Mouse (Mus musculus) embryo, embryonic 11.5 days (tissue): ENCODE measurements at regions not wholly inside any gene's neighbourhood (a gene's known extent, or its start where the extent isn't known, plus 50 kb on each side); places are given as distances from the start of the nearest gene placed in this dataset.

Source experiments
- DNase-seq: peaks from one replicate; pipeline ENCODE4 v3.0.0-alpha.2; 2012; ENCODE audit warnings: low read depth, low spot score

- peak; percentile 56 for DNase-seq
Measured at GRCm38 (mm10) chr13:25562746-25563145, 292.4 kb upstream of the Nrsn1 start.

- DNase-seq: no peak
Measured at GRCm38 (mm10) chr13:25560339-25560738, 290.0 kb upstream of the Nrsn1 start.

GRCm38 (mm10) chr13:25554962-25555361 lies 284.7 kb upstream of the Nrsn1 start:
- no peak for DNase-seq

GRCm38 (mm10) chr13:25548551-25548950 lies 278.2 kb upstream of the Nrsn1 start:
- DNase-seq: no peak

DNA sequence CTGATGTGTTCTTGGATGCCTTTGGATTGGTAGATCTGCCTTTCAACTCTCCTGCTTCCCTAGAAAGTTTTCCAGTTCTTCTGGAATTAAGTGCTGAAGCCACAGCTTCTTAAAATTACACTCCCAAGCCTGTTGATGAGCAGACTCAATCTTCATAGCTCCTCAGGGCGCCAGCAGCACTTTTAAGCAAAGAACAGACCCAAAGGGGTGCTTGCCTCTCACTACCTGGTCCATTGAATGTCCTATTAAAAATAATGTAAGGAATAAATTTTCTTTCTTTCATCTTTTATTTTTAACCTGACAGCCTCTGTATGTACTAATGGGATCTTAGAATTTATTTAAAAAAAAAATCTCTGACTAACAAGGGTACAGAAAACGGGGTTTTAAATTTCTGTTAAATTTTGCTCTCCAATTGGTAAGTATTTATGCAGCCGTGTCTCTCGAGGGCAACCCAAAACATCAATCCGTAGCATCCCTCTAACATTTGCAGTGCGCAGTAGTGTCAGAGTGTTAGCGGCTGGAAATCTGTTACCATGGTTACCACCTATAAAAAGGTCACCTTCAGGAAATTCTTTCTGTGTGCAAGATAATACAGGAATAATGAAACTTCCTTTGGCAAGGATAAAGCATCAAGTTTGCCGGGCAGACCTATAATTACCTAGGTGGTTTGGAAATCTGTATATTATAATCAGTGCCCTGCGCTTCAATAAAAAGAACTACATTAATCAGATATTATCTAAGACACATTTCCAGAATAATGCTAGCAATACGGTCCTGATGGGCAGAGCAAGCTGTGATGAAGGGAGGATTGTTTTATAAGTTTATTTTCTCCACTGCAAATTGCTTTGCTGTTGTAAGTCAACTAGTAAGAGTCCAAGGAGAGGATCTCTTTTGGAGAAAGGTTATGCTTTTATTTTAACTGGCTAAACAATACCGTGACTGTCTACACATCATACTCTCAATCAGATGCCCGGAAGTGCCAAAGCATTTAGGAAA lies 277.1 kb upstream of the Nrsn1 start:
- no peak for DNase-seq

DNA sequence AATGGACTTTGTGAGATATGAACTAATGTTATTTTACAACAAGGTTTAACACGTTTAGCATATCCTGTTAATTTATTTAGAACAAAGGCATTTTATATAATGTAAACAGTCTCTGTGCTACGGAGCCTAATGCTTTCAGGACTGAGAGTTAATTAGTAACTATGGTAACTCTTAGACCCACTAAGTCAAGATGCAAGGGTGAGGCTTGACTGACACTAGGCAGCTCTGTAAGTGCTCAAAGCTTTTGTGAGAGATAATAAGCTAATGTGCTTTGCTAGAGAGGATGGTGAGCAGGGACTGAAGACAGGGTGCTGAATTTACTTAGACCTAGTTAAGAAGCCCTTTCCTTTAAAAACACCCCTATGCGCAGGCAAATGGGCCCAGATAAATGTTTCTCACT lies 253.8 kb upstream of the Nrsn1 start:
- no peak for DNase-seq

DNA sequence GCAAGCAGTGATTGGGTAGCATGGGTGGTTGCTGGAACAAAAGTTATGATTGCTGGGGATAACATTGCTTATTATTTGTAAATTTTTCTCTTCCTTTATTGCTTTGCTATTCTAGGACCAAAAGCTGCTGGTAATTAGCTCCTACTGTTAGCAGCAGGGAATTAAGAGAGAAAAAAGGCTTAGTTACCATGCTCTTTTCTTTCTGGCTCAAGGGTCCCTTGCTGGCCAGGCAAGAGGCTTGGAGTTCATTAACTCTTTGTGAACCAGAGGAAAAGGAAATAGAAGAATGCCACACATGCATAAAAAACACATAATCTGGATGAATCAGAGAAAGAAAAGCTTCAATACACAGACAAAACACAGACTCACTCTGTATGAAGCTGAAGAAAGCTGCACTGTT lies 237.1 kb upstream of the Nrsn1 start:
- no peak for DNase-seq

DNA sequence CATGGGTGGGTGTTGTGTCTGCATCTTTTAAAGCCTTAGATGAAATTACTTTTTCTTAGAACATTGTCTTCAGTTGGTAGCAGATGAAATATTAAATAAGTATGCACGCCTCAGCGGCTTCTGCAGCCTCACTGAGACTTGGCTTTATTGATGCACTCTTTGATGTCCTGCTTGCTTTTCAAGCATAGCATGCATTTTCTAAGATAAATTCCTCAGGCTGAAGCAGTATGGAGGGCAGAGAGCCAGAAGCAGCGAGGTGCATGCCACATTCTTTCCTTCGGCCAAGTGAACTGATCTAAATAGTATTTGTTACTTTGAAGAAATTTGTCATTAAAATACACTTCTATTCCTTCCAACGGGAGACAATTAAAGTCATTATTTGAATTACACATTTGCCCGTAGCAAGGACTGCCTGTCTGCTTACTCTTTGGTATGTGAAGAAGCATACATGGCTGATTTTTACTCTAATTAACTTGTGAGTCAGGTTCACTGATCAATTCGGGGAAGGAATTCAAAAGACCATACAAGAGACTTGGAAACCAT lies 224.3 kb upstream of the Nrsn1 start:
- no peak for DNase-seq

DNA sequence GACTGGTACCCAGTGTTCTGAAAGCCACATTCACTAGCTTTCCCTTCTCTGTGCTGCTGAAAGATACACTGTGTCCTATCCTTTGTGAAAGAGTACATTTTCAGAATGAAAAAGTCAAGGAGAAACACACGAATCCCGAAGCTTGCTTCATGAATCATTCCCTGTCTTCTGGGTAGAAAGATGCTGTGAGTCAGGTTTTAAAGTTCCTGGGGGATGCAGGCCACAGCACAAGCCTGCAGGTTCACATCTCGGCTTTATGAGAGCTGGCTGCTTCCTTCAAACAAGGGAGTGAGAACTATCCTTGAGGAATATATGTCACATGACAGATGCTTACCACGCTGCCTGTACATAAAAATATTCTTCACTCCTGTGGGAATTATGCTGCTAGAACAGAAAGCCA lies 219.7 kb upstream of the Nrsn1 start:
- DNase-seq: no peak

DNA sequence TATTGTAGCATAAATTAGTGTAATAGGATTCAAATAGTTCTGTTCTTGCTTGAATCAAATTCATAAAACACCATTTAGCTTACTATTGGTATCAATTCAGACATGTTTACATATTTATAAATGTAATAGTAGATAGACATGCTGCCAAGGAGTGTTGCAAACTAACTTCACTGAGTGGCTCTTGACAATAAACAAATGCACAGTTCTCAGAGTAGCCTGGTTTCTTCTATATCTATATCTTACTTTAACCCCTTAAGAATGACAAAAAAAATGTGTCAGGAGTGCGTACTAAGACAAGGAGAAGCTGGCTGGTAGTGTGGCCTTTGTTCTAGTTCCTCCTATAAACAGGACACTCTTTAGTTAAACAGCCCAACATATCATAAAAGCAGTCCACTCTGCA lies 213.0 kb upstream of the Nrsn1 start:
- no peak for DNase-seq

- no peak for DNase-seq
Measured at GRCm38 (mm10) chr13:25451917-25452316, 181.6 kb upstream of the Nrsn1 start.

GRCm38 (mm10) chr13:25451357-25451861 lies 181.1 kb upstream of the Nrsn1 start:
- no peak for DNase-seq

- no peak for DNase-seq
Measured at GRCm38 (mm10) chr13:25429701-25430418, 159.6 kb upstream of the Nrsn1 start.

GRCm38 (mm10) chr13:25403182-25403795 lies 133.0 kb upstream of the Nrsn1 start:
- DNase-seq: no peak

GRCm38 (mm10) chr13:25402691-25403090 lies 132.4 kb upstream of the Nrsn1 start:
- DNase-seq: peak; percentile 39

DNA sequence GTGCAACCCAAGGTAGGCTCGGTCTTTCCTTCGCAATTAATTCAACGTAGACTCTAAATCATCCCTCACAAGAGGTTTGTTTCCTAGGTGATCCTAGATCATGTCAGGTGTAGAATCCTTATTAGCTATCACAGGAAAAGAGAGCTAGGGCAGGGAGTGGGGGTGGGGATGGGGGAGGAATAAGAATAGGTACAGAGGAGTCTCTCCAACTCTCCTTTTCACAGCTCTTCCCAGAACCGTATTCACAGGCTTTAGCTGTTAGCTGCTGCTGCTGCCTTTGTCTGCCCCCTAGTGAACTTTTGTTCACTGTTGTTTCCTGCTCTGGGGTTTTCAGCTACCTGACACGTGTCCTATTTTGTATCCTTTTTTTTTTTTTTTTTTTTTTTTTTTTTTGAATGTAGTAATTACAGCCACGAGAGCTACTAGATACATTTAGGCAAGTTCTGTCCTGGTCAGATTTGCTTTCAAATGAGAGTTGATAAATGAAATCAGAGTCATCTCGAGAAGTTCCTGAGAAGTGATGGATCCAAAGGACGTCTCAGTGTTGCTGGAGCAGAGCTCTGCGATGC lies 131.7 kb upstream of the Nrsn1 start:
- no peak for DNase-seq

DNA sequence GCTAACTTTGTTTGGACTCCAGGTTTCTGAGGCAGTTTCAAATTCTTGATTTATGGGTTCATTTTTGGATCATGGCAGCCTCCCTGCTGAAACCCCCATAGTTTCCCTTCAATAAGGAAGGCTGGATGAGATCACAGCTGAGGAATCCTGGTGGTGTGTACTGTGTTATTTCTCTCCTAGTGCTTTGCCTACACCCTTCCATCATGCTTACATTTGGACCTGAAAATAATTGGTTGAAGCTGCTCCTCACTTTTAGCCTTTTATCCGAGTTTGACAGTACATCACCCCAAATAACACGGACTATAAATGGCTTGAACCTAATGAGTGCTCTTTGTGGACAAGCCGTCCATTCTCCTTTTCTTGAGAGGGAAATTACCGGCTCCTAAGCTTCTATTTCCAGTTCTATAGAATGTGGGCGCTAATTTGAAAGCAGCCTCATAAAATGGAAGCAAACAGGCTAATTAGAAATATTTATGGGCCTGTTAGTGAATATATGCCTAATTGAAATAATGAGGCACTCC lies 122.5 kb upstream of the Nrsn1 start:
- DNase-seq: no peak

GRCm38 (mm10) chr13:25362627-25362967 lies 92.3 kb upstream of the Nrsn1 start:
- no peak for DNase-seq

DNA sequence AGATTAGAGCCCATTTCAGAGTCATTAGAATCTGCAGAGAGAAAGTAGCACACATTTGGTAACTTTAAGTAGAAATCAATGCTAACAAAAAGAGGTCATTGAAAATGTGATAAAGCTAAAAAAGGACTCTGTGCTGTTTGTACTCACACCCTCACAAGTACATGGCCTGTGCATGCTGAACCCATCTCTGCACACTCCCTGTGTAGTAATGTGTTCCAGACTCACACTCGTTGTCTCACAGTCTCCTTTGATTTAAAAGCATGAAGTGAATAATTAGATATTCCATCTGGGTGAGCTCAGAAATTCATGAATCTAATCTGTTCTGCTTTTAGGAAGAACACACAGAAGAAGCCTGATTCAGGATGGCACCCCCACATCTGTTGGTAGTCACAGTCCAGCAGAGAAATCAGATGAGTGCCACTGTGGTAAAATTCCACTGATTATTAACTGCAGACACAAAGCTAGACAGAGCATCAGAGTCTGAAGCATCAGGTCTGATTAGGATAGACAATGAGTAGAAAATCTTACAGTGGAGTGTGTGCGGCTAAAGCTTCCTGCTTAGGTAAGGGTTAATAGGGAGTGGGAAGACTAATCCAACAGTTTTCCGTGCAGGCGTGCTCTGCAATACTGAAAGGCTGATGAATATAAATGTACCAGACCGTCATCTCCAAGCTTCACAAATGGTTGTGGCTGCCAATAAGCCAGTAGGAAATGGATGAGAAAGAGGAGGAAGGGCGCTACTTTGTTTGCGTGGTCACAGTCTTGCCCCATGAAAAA lies 91.7 kb upstream of the Nrsn1 start:
- DNase-seq: no peak

DNA sequence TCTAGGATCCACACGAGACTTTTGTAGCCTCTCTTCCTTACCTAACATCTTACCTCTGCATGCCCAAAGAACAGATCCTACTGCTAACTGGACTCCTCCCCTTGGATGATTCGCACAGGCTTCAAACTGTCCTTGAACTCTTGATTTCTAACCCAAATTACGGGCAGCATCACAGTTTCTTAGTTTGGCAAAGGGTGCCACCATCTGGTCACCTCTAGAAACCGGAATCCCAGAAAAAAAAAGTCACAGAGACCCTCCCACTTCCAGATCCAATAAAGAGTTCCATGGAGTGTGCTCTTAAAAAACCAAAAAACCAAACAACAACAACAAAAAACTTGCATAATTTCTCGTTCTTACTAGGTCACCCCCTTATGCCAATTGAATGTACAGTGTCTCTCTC lies 77.3 kb upstream of the Nrsn1 start:
- DNase-seq: no peak

- no peak for DNase-seq
Measured at GRCm38 (mm10) chr13:25343309-25343708, 73.0 kb upstream of the Nrsn1 start.
